7 mouse cellular contexts compared by ENCODE assay signal in the genomic region with DNA sequence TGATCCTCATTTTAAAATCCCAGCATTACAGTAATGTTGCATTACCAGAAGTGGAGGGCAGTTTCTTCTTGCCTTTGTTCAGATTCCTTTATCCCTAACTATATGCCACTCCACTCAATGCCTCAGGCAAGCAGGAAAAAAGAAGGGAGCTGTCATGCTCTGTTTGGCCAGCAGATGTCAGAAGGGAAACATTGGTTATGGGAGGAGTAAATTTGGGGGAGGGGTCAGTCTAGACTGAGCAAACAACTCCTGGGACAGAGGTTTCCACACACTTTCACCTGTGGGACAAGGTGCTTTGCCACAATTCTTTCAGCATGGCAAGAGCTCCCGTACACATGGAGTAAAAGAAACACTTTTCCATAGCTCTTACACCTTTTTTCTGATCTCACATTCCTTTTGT. TPM values are rescaled to one million over a fixed set of nuclear protein-coding genes. Genes with fewer than 3 reads are reported as not detected.
DNase-seq lines count a peak whose midpoint lies in the region; ATAC-seq lines count a peak whose summit lies in the region.

No protein-coding gene starts in this region.

- H3K27ac ChIP-seq in midbrain, embryonic 10.5 days (replicated peaks) = no peak overlapping the region
- H3K27ac ChIP-seq in midbrain, embryonic 13.5 days = no peak overlapping the region
- no peak overlapping the region for H3K27ac ChIP-seq in limb, embryonic 10.5 days
- no peak overlapping the region for H3K27ac ChIP-seq in stomach, embryonic 15.5 days
- no peak overlapping the region for H3K27ac ChIP-seq in heart, embryonic 11.5 days (ENCODE audit: low read depth, low read length)

- H3K4me3 ChIP-seq in midbrain, embryonic 10.5 days = no peak overlapping the region
- no peak overlapping the region for H3K4me3 ChIP-seq in midbrain, embryonic 13.5 days (replicated peaks)
- no peak overlapping the region for H3K4me3 ChIP-seq in limb, embryonic 10.5 days
- H3K4me3 ChIP-seq in stomach, embryonic 15.5 days (replicated peaks) = no peak overlapping the region
- H3K4me3 ChIP-seq in heart, embryonic 11.5 days (ENCODE audit: low read depth, low read length) = no peak overlapping the region

- WGBS in midbrain, embryonic 10.5 days = 68% methylated on average over 1 of the region's 1 CpGs
- WGBS in midbrain, embryonic 13.5 days = 80% methylated on average over 1 of the region's 1 CpGs
- WGBS in limb, embryonic 10.5 days = 66% methylated on average over 1 of the region's 1 CpGs
- WGBS in stomach, embryonic 15.5 days = 60% methylated on average over 1 of the region's 1 CpGs
- WGBS in heart, embryonic 11.5 days (ENCODE audit: insufficient replicate concordance) = 55% methylated on average over 1 of the region's 1 CpGs

- H3K27me3 ChIP-seq in midbrain, embryonic 10.5 days (ENCODE audit: low read depth, poor library complexity, severe bottlenecking) = no peaks in the 10 kb centered on the region
- no peaks in the 10 kb centered on the region for H3K27me3 ChIP-seq in midbrain, embryonic 13.5 days
- H3K27me3 ChIP-seq in limb, embryonic 10.5 days (ENCODE audit: low read depth, poor library complexity, severe bottlenecking) = no peaks in the 10 kb centered on the region
- H3K27me3 ChIP-seq in stomach, embryonic 15.5 days (replicated peaks) = no peaks in the 10 kb centered on the region
- H3K27me3 ChIP-seq in heart, embryonic 11.5 days (ENCODE audit: control insufficient read depth, insufficient read depth, low read length) = no peaks in the 10 kb centered on the region

- no peaks in the 10 kb centered on the region for H3K4me1 ChIP-seq in midbrain, embryonic 10.5 days
- no peaks in the 10 kb centered on the region for H3K4me1 ChIP-seq in midbrain, embryonic 13.5 days (replicated peaks)
- H3K4me1 ChIP-seq in limb, embryonic 10.5 days = no peaks in the 10 kb centered on the region
- H3K4me1 ChIP-seq in stomach, embryonic 15.5 days = no peaks in the 10 kb centered on the region
- H3K4me1 ChIP-seq in heart, embryonic 11.5 days (ENCODE audit: control insufficient read depth, insufficient read depth, low read length) = no peaks in the 10 kb centered on the region

- peak; percentile 13 for DNase-seq in midbrain, embryonic 10.5 days (ENCODE audit: low spot score)
- DNase-seq in adrenal gland, adult 8-10 months = peak; percentile 5
- DNase-seq in limb, embryonic 10.5 days (ENCODE audit: low spot score) = peak; percentile 31
- no peak for DNase-seq in left cerebral cortex, adult 8-10 months (ENCODE audit: low spot score in 2 of 2)

- H3K36me3 ChIP-seq in midbrain, embryonic 10.5 days = no peaks in the 10 kb centered on the region
- no peaks in the 10 kb centered on the region for H3K36me3 ChIP-seq in midbrain, embryonic 13.5 days
- H3K36me3 ChIP-seq in limb, embryonic 10.5 days = no peaks in the 10 kb centered on the region
- H3K36me3 ChIP-seq in stomach, embryonic 15.5 days = no peaks in the 10 kb centered on the region
- H3K36me3 ChIP-seq in heart, embryonic 11.5 days (ENCODE audit: control insufficient read depth, insufficient read depth, low read length) = no peaks in the 10 kb centered on the region

- no peak for ATAC-seq in midbrain, embryonic 13.5 days
- peak; percentile 58; the same call in 1 of the 2 replicates for ATAC-seq in stomach, embryonic 15.5 days (ENCODE audit: insufficient read depth, low FRiP score, low read depth)
- ATAC-seq in heart, embryonic 11.5 days (replicated peaks; ENCODE audit: insufficient number of reproducible peaks, low FRiP score, low TSS enrichment) = no peak

- no peak overlapping the region for H3K9ac ChIP-seq in midbrain, embryonic 13.5 days (replicated peaks)
- H3K9ac ChIP-seq in stomach, embryonic 15.5 days = no peak overlapping the region
- H3K9ac ChIP-seq in heart, embryonic 11.5 days (ENCODE audit: low read depth, low read length) = no peak overlapping the region

- no peak overlapping the region for H3K4me2 ChIP-seq in midbrain, embryonic 13.5 days (replicated peaks)
- no peak overlapping the region for H3K4me2 ChIP-seq in stomach, embryonic 15.5 days
- H3K4me2 ChIP-seq in heart, embryonic 11.5 days = no peak overlapping the region

- H3K9me3 ChIP-seq in midbrain, embryonic 10.5 days (replicated peaks) = no peaks in the 10 kb centered on the region
- H3K9me3 ChIP-seq in midbrain, embryonic 13.5 days = no peaks in the 10 kb centered on the region
- H3K9me3 ChIP-seq in limb, embryonic 10.5 days (replicated peaks) = no peaks in the 10 kb centered on the region
- H3K9me3 ChIP-seq in stomach, embryonic 15.5 days = no peaks in the 10 kb centered on the region
- no peaks in the 10 kb centered on the region for H3K9me3 ChIP-seq in heart, embryonic 11.5 days (replicated peaks; ENCODE audit: control insufficient read depth, low read length)

RNA-seq across cellular contexts. Expression of a gene that starts 16.2 kb away (rescaled TPM):
- not detected in 2 replicates for polyA plus RNA-seq in midbrain, embryonic 10.5 days (2016; fragmentation: Nextera tagmentation; extraction: Ambion mirVana)
- polyA plus RNA-seq in midbrain, embryonic 13.5 days (2015; fragmentation: Nextera tagmentation; extraction: Ambion mirVana) = not detected in 2 replicates
- not detected for total RNA-seq in adrenal gland, adult 8-10 months (2022)
- not detected in 2 replicates for polyA plus RNA-seq in limb, embryonic 10.5 days (2016; fragmentation: Nextera tagmentation; extraction: Ambion mirVana)
- not detected in 2 replicates for polyA plus RNA-seq in stomach, embryonic 15.5 days (2015; fragmentation: Nextera tagmentation; extraction: Ambion mirVana)
- total RNA-seq in left cerebral cortex, adult 8-10 months (2022) = not detected
- polyA plus RNA-seq in heart, embryonic 11.5 days (2014; fragmentation: Nextera tagmentation; extraction: Ambion mirVana) = not detected in 2 replicates

RNA-seq across cellular contexts. Expression of a gene that starts 27.5 kb away (rescaled TPM):
- not detected in 2 replicates for polyA plus RNA-seq in midbrain, embryonic 10.5 days (2016; fragmentation: Nextera tagmentation; extraction: Ambion mirVana)
- polyA plus RNA-seq in midbrain, embryonic 13.5 days (2015; fragmentation: Nextera tagmentation; extraction: Ambion mirVana) = not detected in 2 replicates
- not detected for total RNA-seq in adrenal gland, adult 8-10 months (2022)
- polyA plus RNA-seq in limb, embryonic 10.5 days (2016; fragmentation: Nextera tagmentation; extraction: Ambion mirVana) = not detected in 2 replicates
- 0.01 and 0.04 TPM in 2 replicates for polyA plus RNA-seq in stomach, embryonic 15.5 days (2015; fragmentation: Nextera tagmentation; extraction: Ambion mirVana)
- total RNA-seq in left cerebral cortex, adult 8-10 months (2022) = not detected
- not detected in 2 replicates for polyA plus RNA-seq in heart, embryonic 11.5 days (2014; fragmentation: Nextera tagmentation; extraction: Ambion mirVana)

RNA-seq across cellular contexts. Expression of a gene that starts 41.0 kb away (rescaled TPM):
- not detected in 2 replicates for polyA plus RNA-seq in midbrain, embryonic 10.5 days (2016; fragmentation: Nextera tagmentation; extraction: Ambion mirVana)
- polyA plus RNA-seq in midbrain, embryonic 13.5 days (2015; fragmentation: Nextera tagmentation; extraction: Ambion mirVana) = not detected in 2 replicates
- total RNA-seq in adrenal gland, adult 8-10 months (2022) = not detected
- polyA plus RNA-seq in limb, embryonic 10.5 days (2016; fragmentation: Nextera tagmentation; extraction: Ambion mirVana) = not detected in 2 replicates
- 4.3 and 5.8 TPM in 2 replicates for polyA plus RNA-seq in stomach, embryonic 15.5 days (2015; fragmentation: Nextera tagmentation; extraction: Ambion mirVana)
- total RNA-seq in left cerebral cortex, adult 8-10 months (2022) = not detected
- not detected in 2 replicates for polyA plus RNA-seq in heart, embryonic 11.5 days (2014; fragmentation: Nextera tagmentation; extraction: Ambion mirVana)

Comparison
In these comparisons a context has a peak if more than half of its experiments do, and no peak if none do; other contexts are left out.
1. DNase-seq: peak in midbrain, embryonic 10.5 days (single experiment), adrenal gland, adult 8-10 months (single experiment) and limb, embryonic 10.5 days (single experiment); none in left cerebral cortex, adult 8-10 months (0 of 2).